Mouse (Mus musculus) neural tube, embryonic 11.5 days (tissue): ENCODE measurements at regions not wholly inside any gene's neighbourhood (a gene's known extent, or its start where the extent isn't known, plus 50 kb on each side); places are given as distances from the start of the nearest gene placed in this dataset.

Source experiments
- ATAC-seq: fragments of 200-750 bp; cut with Nextera tagmentation; 2 replicates; pipeline ENCODE4 v1.8.0; 2017; ENCODE audit warnings: moderate number of reproducible peaks, mild to moderate bottlenecking, moderate TSS enrichment, moderate library complexity; ENCODE audit not compliant: insufficient read depth, low FRiP score, low TSS enrichment
- DNase-seq: peaks from one replicate; pipeline ENCODE4 v3.0.0-alpha.2; 2015; ENCODE audit warnings: low spot score
- H3K27ac ChIP-seq: fragments of 300-500 bp; sonication (generic); 2 replicates; pipeline ENCODE4 v1.5.1; 2014; ENCODE audit warnings: low read depth, mild to moderate bottlenecking, low read length
- H3K27me3 ChIP-seq: fragments of 300-500 bp; sonication (generic); 2 replicates; pipeline ENCODE4 v1.6.1; 2014; ENCODE audit warnings: mild to moderate bottlenecking, low read length, mixed read lengths; ENCODE audit not compliant: control insufficient read depth, insufficient read depth
- H3K36me3 ChIP-seq: fragments of 300-500 bp; sonication (generic); 2 replicates; pipeline ENCODE4 v1.6.1; 2014; ENCODE audit warnings: mild to moderate bottlenecking, low read length, moderate library complexity, mixed read lengths; ENCODE audit not compliant: control insufficient read depth, insufficient read depth
- H3K4me1 ChIP-seq: fragments of 300-500 bp; sonication (generic); 2 replicates; pipeline ENCODE4 v1.6.1; 2014; ENCODE audit warnings: low read length, mixed read lengths; ENCODE audit not compliant: control insufficient read depth, insufficient read depth
- H3K4me2 ChIP-seq: fragments of 300-500 bp; sonication (generic); 2 replicates; pipeline ENCODE4 v1.6.1; 2014; ENCODE audit warnings: low read depth, mild to moderate bottlenecking, moderate library complexity
- H3K4me3 ChIP-seq: fragments of 300-500 bp; sonication (generic); 2 replicates; pipeline ENCODE4 v1.5.1; 2014; ENCODE audit warnings: low read depth, low read length
- H3K9ac ChIP-seq: fragments of 300-500 bp; sonication (generic); 2 replicates; pipeline ENCODE4 v1.6.1; 2014; ENCODE audit warnings: mild to moderate bottlenecking, low read length
- H3K9me3 ChIP-seq: fragments of 300-500 bp; sonication (generic); 2 replicates; pipeline ENCODE4 v1.6.1; 2016; ENCODE audit warnings: low read length; ENCODE audit not compliant: control insufficient read depth
- WGBS: fragments of 180-500 bp; shearing (Covaris S2); extraction: QIAGEN DNeasy Blood & Tissue Kit; methylation state at CpG from one replicate; pipeline ENCODE4 v1.1.7; 2014; 5-methylcytosine and 5-hydroxymethylcytosine counted together

DNA sequence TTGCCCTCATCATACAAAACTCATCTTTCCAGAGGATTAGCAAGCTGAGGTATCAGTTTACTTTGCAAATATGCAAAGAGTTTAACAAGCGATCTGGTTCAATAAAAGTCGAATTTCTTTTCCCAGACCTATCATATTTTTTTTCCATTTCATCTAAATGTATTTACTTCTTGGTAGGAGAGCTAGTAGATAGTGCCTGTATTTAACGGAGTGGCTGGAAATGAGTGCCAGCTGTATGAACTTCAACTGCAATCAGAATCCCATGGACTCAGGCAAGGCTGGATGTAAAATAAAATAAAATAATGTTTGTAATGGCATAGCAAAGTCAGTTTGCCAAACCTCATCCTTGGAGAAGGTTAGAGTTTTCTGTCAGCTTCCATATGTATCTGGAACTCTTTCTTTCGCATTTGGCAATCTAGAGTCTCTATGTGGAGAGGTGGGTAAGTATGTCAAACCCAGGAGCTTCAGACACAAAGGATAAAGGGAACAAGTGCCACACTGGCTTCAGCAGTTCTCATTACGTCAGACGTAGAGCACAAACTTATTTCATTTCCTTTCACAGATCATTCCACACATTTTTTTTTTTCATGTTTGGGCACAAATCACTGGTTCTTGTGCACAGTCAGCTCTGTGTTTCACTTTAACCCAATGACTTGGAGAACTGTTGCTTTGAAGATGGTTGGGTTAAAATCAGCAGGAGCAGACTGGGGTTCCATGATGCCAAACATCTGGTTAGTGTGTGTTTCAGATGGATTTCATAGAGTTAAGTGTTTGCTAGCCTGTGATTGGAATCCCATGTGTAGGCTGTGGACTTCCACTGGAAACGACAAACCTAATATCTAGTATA, 357.2 kb upstream of the Tmc3 start:
- Histone ChIP-seq H3K36me3 (no peaks in the 10 kb centered on the region), H3K4me1 (no peaks in the 10 kb centered on the region), H3K4me3 (no peak overlapping the region), H3K9me3 (no peaks in the 10 kb centered on the region), H3K27me3 (no peaks in the 10 kb centered on the region), H3K4me2 (no peak overlapping the region), H3K9ac (no peak overlapping the region), H3K27ac (no peak overlapping the region)
- WGBS, result 81% methylated on average over 7 of the region's 7 CpGs
- no peak for DNase-seq
- no peak for ATAC-seq

DNA sequence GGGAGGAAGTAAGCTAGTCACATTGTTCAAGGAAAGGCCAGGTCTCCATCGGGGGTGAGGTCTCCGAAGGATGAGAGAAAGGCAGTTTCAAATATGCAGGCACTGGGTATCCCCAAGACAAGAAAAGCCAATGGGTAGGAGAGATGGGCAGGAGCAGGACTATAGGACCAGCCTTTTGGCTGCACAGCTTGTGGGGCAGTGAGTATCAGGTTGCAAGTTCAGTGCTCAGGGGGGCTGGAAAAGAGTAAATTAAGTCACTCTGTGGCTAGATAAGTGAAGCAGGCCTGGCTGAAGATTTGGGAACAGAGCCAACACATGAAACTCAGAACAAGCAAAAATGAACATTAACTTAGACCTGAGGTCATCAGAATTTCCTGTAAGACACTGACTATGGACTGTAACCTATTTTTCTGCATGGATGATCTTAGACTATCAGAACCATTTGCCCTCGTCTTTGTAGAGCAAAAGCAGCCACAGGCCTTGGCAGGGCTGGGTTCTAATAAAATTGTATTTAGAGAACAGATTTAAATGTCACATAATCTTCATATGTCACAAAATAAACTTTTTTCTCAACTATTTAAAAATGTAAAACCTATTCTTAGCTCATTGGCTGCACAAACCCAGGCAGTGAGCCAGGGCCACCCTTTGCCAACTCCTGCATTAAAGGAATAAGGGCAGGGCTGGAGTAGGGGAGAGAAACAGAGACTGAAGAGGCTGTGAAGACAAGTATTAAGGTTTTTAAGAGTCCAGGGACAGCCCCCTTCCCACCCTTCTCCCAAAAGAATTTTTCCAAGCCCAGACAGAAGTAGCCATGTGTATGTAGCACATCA, 354.0 kb upstream of the Tmc3 start:
- no peaks in the 10 kb centered on the region for H3K9me3 ChIP-seq
- DNase-seq (no peak), ATAC-seq (no peak)
- H3K27ac ChIP-seq, result no peak overlapping the region
- no peak overlapping the region for H3K9ac ChIP-seq
- no peaks in the 10 kb centered on the region for H3K4me1 ChIP-seq
- WGBS, result 77% methylated on average over 3 of the region's 3 CpGs
- no peak overlapping the region for H3K4me2 ChIP-seq
- H3K27me3 ChIP-seq, result no peaks in the 10 kb centered on the region
- no peaks in the 10 kb centered on the region for H3K36me3 ChIP-seq
- H3K4me3 ChIP-seq, result no peak overlapping the region

DNA sequence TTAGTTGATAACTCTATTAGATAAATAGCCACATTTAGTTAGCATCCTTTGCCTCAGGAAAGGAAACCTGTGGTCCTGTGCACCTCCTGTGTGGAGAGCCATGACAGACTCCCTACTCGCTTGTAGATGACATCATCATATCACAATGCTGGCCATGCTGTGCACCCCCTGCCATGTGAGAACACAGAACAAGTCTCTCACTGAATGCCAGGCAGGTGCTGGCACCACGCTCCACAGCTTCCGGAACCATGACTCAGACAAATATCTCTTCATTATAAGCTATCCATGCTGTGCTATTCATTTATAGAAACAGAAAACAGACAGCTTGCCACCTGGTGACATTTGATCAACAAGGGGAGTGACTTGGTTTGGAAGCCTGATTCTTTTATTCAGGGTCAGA, 349.1 kb upstream of the Tmc3 start:
- H3K4me3 ChIP-seq, result no peak overlapping the region
- H3K4me2 ChIP-seq, result no peak overlapping the region
- H3K4me1 ChIP-seq, result no peaks in the 10 kb centered on the region
- H3K36me3 ChIP-seq, result no peaks in the 10 kb centered on the region
- DNase-seq, result no peak
- no peak for ATAC-seq
- H3K9me3 ChIP-seq, result no peaks in the 10 kb centered on the region
- no peak overlapping the region for H3K9ac ChIP-seq
- 86% methylated on average over 3 of the region's 3 CpGs for WGBS
- H3K27me3 ChIP-seq, result no peaks in the 10 kb centered on the region
- no peak overlapping the region for H3K27ac ChIP-seq

DNA sequence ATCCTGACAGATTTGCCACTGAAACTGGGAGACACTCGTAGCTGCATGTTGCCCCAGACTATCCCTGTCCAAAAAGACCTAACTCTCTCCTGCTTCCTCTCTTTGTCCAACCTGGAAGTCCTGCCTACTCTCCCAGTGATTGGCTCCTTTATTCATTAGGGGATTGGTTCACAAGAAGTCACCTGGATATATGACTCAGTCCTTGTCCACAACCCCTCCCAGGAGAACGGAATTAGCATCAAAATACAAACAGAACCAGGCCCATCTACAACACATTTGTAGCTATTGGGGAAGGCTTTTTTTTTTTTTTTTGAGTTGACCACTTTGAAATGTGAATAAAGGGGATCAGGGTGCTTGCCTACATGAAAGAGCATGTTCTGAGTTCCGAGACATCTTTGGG, 347.4 kb upstream of the Tmc3 start:
- Histone ChIP-seq H3K9ac (no peak overlapping the region), H3K27me3 (no peaks in the 10 kb centered on the region), H3K4me1 (no peaks in the 10 kb centered on the region), H3K4me3 (no peak overlapping the region), H3K4me2 (no peak overlapping the region), H3K27ac (no peak overlapping the region), H3K9me3 (no peaks in the 10 kb centered on the region), H3K36me3 (no peaks in the 10 kb centered on the region)
- no peak for DNase-seq
- no peak for ATAC-seq
- WGBS, result 86% methylated on average over 3 of the region's 3 CpGs

DNA sequence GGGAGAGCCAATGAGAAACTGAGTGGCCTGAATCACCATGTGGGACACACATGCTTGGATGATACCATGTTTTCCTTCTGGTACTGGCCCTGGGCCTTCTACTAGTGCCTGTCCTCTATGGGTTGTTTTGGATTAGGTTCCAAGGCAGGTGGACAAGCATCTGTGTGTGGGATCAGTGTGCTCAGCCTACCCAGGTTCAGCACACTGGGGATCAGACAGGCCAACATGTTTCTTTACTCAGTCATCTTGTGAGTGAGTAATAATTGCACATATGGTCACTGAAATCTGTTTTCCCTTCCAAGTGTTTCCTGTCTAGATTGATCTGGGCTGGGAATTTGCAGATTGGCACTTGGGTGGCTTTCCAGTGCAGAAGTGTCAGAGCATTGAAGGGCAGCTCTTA, 346.6 kb upstream of the Tmc3 start:
- no peak for DNase-seq
- Histone ChIP-seq H3K36me3 (no peaks in the 10 kb centered on the region), H3K27ac (no peak overlapping the region), H3K27me3 (no peaks in the 10 kb centered on the region), H3K4me3 (no peak overlapping the region), H3K4me1 (no peaks in the 10 kb centered on the region), H3K4me2 (no peak overlapping the region), H3K9ac (no peak overlapping the region), H3K9me3 (no peaks in the 10 kb centered on the region)
- no peak for ATAC-seq

DNA sequence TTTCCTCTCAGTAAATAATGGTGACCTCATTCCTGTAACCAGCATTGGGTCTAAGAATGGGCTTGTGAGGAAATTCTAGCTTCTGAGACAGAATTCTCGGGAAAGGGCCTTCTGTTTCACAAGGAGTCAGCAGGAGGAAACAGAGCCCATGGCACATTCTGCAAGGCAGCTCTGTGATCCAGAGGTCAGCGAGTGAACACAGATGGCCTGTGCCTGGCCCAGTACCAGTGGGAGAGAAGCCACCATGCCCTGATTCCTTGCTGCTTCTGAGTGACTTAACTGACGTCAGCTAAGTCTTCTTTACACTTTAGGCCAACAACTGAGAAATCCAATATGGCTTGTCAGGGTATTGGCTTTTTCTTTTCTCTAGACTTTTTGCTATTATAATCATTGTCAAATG, 342.5 kb upstream of the Tmc3 start:
- H3K4me2 ChIP-seq, result no peak overlapping the region
- ATAC-seq, result no peak
- DNase-seq, result no peak
- H3K27me3 ChIP-seq, result no peaks in the 10 kb centered on the region
- H3K4me1 ChIP-seq, result no peaks in the 10 kb centered on the region
- no peak overlapping the region for H3K4me3 ChIP-seq
- no peaks in the 10 kb centered on the region for H3K9me3 ChIP-seq
- WGBS, result 70% methylated on average over 3 of the region's 3 CpGs
- H3K27ac ChIP-seq, result no peak overlapping the region
- no peaks in the 10 kb centered on the region for H3K36me3 ChIP-seq
- no peak overlapping the region for H3K9ac ChIP-seq

DNA sequence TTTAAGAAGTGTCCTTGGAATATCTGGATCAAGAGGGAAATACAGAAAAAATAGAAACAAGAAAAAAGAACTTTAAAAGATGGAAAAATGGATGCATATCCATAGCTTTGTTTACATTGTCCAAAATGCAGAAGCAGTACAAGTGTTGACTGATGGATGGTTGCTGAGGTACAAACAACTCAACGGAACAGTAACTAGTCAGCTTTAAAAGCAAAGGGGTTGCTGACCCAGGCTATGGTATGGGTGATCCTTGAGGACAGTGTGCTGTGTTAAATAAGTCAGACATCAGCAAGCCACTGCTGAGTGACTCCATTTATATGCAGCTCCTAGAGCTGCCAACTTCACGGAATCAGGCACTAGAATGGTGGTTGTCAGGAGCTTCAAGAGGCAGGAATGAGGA, 338.9 kb upstream of the Tmc3 start:
- Histone ChIP-seq H3K9ac (no peak overlapping the region), H3K27me3 (no peaks in the 10 kb centered on the region), H3K9me3 (no peaks in the 10 kb centered on the region), H3K4me2 (no peak overlapping the region), H3K4me1 (no peaks in the 10 kb centered on the region), H3K36me3 (no peaks in the 10 kb centered on the region), H3K4me3 (no peak overlapping the region), H3K27ac (no peak overlapping the region)
- 84% methylated on average over 2 of the region's 2 CpGs for WGBS
- no peak for DNase-seq
- ATAC-seq, result no peak

DNA sequence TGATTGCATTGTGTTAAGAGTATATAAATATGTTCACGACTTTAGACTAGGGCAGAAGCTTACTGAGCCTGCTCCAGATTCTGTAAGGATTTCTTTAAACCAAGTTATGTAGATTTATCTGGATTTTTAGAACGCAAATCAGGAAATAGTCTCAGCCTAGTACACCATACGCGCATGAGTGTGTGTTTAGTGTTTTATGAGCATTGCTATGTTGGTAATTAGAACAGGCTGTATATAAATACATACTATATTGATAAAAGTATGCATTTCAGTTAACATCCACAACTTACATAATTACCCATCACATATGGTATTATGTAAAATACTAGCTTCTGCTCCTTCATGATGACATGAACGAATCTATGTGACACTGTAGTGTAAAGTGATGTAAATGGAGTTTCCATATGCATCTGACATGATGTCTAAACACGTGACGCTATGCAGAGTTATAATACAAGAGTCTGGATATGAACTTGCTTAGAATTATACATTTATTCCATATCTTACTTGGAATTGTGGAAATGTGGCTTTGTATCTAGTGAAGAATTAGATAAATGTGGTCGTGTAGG, 332.6 kb upstream of the Tmc3 start:
- Histone ChIP-seq H3K27ac (no peak overlapping the region), H3K9ac (no peak overlapping the region), H3K4me1 (no peaks in the 10 kb centered on the region), H3K4me3 (no peak overlapping the region), H3K36me3 (no peaks in the 10 kb centered on the region), H3K27me3 (no peaks in the 10 kb centered on the region), H3K4me2 (no peak overlapping the region), H3K9me3 (no peaks in the 10 kb centered on the region)
- DNase-seq (no peak), ATAC-seq (no peak)
- 87% methylated on average over 8 of the region's 8 CpGs for WGBS
